Mouse (Mus musculus) stomach, embryonic 14.5 days (tissue): ENCODE measurements at regions not wholly inside any gene's neighbourhood (a gene's known extent, or its start where the extent isn't known, plus 50 kb on each side); places are given as distances from the start of the nearest gene placed in this dataset.
A peak's percentile ranks its signal among the peaks of the same experiment; 100 is the strongest.

Experiments
- ATAC-seq: fragments of 200-750 bp; cut with Nextera tagmentation; 2 replicates; pipeline ENCODE4 v1.8.0; 2017; ENCODE audit warnings: low read depth, moderate TSS enrichment; ENCODE audit not compliant: insufficient number of reproducible peaks, insufficient read depth, low FRiP score
- H3K27ac ChIP-seq: fragments of 300-500 bp; sonication (generic); 2 replicates; pipeline ENCODE4 v1.5.1; 2014; ENCODE audit warnings: mild to moderate bottlenecking, low read length, moderate library complexity, mixed read lengths
- H3K27me3 ChIP-seq: fragments of 300-500 bp; sonication (generic); 2 replicates; pipeline ENCODE4 v1.6.1; 2014; ENCODE audit warnings: low read length, control low read depth, mixed read lengths; ENCODE audit not compliant: control insufficient read depth, insufficient read depth
- H3K36me3 ChIP-seq: fragments of 300-500 bp; sonication (generic); 2 replicates; pipeline ENCODE4 v1.6.1; 2014; ENCODE audit warnings: mild to moderate bottlenecking, control low read depth, low read length, moderate library complexity, mixed read lengths; ENCODE audit not compliant: control insufficient read depth, insufficient read depth
- H3K4me1 ChIP-seq: fragments of 300-500 bp; sonication (generic); 2 replicates; pipeline ENCODE4 v1.6.1; 2014; ENCODE audit warnings: low read length, control low read depth, mixed read lengths; ENCODE audit not compliant: control insufficient read depth, insufficient read depth
- H3K4me2 ChIP-seq: fragments of 300-500 bp; sonication (generic); replicated peaks from 2 replicates; pipeline ENCODE4 v1.6.1; 2014; ENCODE audit warnings: low read depth, low read length, control low read depth
- H3K4me3 ChIP-seq: fragments of 300-500 bp; sonication (generic); 2 replicates; pipeline ENCODE4 v1.5.1; 2014; ENCODE audit warnings: low read depth, low read length, control low read depth
- H3K9ac ChIP-seq: fragments of 300-500 bp; sonication (generic); replicated peaks from 2 replicates; pipeline ENCODE4 v1.6.1; 2014; ENCODE audit warnings: low read depth, mild to moderate bottlenecking, control low read depth, low read length, moderate library complexity, mixed read lengths
- H3K9me3 ChIP-seq: fragments of 300-500 bp; sonication (generic); 2 replicates; pipeline ENCODE4 v1.6.1; 2016; ENCODE audit warnings: low read depth, low read length, control low read depth; ENCODE audit not compliant: control insufficient read depth
- WGBS: fragments of 180-500 bp; shearing (Covaris S2); extraction: QIAGEN DNeasy Blood & Tissue Kit; methylation state at CpG from one replicate; pipeline ENCODE4 v1.1.7; 2014; 5-methylcytosine and 5-hydroxymethylcytosine counted together

DNA sequence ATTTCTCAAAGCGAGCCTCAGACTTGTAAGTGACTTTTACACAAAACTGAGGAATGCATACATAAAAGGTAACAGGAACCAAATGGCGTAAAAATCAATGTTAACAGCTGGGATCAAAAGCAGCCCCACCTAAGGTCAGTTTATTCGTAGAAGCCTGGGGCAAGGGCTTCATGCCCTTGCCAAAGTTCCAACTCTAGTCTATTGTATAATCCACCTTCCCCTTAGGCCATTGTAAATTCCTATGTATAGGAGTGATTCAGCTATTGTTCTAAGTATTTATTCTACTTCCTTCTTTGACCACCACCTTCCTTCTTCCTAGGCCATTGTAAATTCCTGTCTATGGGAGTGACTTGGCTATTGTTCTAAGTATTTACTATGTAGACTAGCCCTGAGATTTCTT is 337.5 kb upstream of the Xrcc4 start:
- WGBS: 83% methylated on average over 3 of the region's 3 CpGs
- H3K4me1 ChIP-seq: no peaks in the 10 kb centered on the region
- H3K4me3 ChIP-seq: no peak overlapping the region
- no peak for ATAC-seq
- H3K36me3 ChIP-seq: no peaks in the 10 kb centered on the region
- no peaks in the 10 kb centered on the region for H3K27me3 ChIP-seq
- no peaks in the 10 kb centered on the region for H3K9me3 ChIP-seq
- no peak overlapping the region for H3K27ac ChIP-seq
- no peak overlapping the region for H3K4me2 ChIP-seq
- no peak overlapping the region for H3K9ac ChIP-seq

- H3K4me1 ChIP-seq: no peaks in the 10 kb centered on the region
- H3K4me3 ChIP-seq: no peak overlapping the region
- H3K36me3 ChIP-seq: no peaks in the 10 kb centered on the region
- no peak overlapping the region for H3K4me2 ChIP-seq
- no peak overlapping the region for H3K27ac ChIP-seq
- no peak for ATAC-seq
- 56% methylated on average over 1 of the region's 1 CpGs for WGBS
- no peaks in the 10 kb centered on the region for H3K27me3 ChIP-seq
- no peak overlapping the region for H3K9ac ChIP-seq
- no peaks in the 10 kb centered on the region for H3K9me3 ChIP-seq
These were observed 336.0 kb upstream of the Xrcc4 start for GRCm38 (mm10) chr13:90425379-90425778.

GRCm38 (mm10) chr13:90424541-90424940 is 335.1 kb upstream of the Xrcc4 start:
- no peaks in the 10 kb centered on the region for H3K4me1 ChIP-seq
- no peaks in the 10 kb centered on the region for H3K9me3 ChIP-seq
- H3K9ac ChIP-seq: no peak overlapping the region
- WGBS: 80% methylated on average over 5 of the region's 5 CpGs
- no peaks in the 10 kb centered on the region for H3K36me3 ChIP-seq
- no peak overlapping the region for H3K4me2 ChIP-seq
- no peak for ATAC-seq
- no peak overlapping the region for H3K27ac ChIP-seq
- no peak overlapping the region for H3K4me3 ChIP-seq
- H3K27me3 ChIP-seq: no peaks in the 10 kb centered on the region

DNA sequence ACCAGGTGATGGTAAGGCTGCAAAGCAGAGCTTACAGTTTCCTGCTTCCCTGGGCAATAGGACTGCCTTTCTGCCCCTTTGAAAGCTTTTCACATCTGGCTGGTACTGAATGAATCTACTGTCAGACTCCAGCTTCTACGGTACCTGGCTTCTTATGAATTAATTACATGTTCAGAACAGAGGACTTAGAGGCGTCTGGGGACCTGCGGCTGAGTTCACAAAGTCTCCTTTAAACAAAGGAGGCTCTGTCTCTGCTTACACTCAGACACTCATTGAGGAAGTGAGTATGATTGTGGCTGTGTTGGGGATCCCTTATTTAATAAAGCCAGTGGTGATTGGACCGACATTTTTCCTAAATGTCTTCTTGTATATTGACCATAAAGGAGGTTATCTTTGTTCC is 331.6 kb upstream of the Xrcc4 start:
- no peaks in the 10 kb centered on the region for H3K9me3 ChIP-seq
- H3K36me3 ChIP-seq: no peaks in the 10 kb centered on the region
- no peak overlapping the region for H3K4me2 ChIP-seq
- H3K4me1 ChIP-seq: no peaks in the 10 kb centered on the region
- ATAC-seq: no peak
- no peak overlapping the region for H3K9ac ChIP-seq
- H3K4me3 ChIP-seq: no peak overlapping the region
- H3K27ac ChIP-seq: no peak overlapping the region
- H3K27me3 ChIP-seq: no peaks in the 10 kb centered on the region
- WGBS: 42% methylated on average over 4 of the region's 4 CpGs

GRCm38 (mm10) chr13:90404392-90404791 is 315.0 kb upstream of the Xrcc4 start:
- Histone ChIP-seq H3K9me3 (no peaks in the 10 kb centered on the region), H3K36me3 (no peaks in the 10 kb centered on the region), H3K4me3 (no peak overlapping the region), H3K4me1 (no peaks in the 10 kb centered on the region), H3K27me3 (no peaks in the 10 kb centered on the region), H3K4me2 (no peak overlapping the region), H3K9ac (no peak overlapping the region), H3K27ac (no peak overlapping the region)
- WGBS: 93% methylated on average over 4 of the region's 4 CpGs
- no peak for ATAC-seq

- H3K9ac ChIP-seq: no peak overlapping the region
These were observed 312.7 kb upstream of the Xrcc4 start for GRCm38 (mm10) chr13:90402061-90402460.

DNA sequence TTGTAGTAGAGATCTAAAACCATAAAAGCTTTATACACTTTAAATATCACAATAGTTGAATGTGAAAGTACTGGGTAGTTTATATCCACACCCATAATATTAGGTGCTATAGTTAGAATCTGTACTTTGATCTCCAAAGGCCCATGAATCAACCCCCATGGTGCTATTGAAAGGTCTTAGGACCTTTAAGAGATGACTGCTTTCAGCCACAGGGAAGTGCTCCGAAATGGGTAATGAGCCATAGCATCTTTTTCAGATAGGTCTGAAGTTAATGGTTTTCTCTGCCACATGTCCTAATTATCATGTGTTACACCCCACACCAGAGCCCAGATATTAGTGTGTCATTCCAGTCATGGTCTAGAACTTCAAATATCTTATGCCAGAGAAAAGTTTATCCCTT is 312.1 kb upstream of the Xrcc4 start:
- WGBS: 84% methylated on average over 1 of the region's 1 CpGs
- no peak overlapping the region for H3K27ac ChIP-seq
- no peak overlapping the region for H3K9ac ChIP-seq
- no peak overlapping the region for H3K4me3 ChIP-seq
- no peaks in the 10 kb centered on the region for H3K27me3 ChIP-seq
- no peak overlapping the region for H3K4me2 ChIP-seq
- H3K9me3 ChIP-seq: no peaks in the 10 kb centered on the region
- no peaks in the 10 kb centered on the region for H3K36me3 ChIP-seq
- no peaks in the 10 kb centered on the region for H3K4me1 ChIP-seq
- no peak for ATAC-seq

More at GRCm38 (mm10) chr13:90402061-90402460, 312.7 kb upstream of the Xrcc4 start:
- H3K27ac ChIP-seq: no peak overlapping the region
- WGBS: 67% methylated on average over 1 of the region's 1 CpGs
- no peaks in the 10 kb centered on the region for H3K4me1 ChIP-seq
- H3K36me3 ChIP-seq: no peaks in the 10 kb centered on the region
- H3K27me3 ChIP-seq: no peaks in the 10 kb centered on the region
- no peaks in the 10 kb centered on the region for H3K9me3 ChIP-seq
- no peak overlapping the region for H3K4me2 ChIP-seq
- ATAC-seq: no peak
- H3K4me3 ChIP-seq: no peak overlapping the region

- H3K9ac ChIP-seq: no peak overlapping the region
- 61% methylated on average over 8 of the region's 8 CpGs for WGBS
- no peaks in the 10 kb centered on the region for H3K27me3 ChIP-seq
- no peak overlapping the region for H3K27ac ChIP-seq
- no peak overlapping the region for H3K4me3 ChIP-seq
- ATAC-seq: no peak
- no peak overlapping the region for H3K4me2 ChIP-seq
- no peaks in the 10 kb centered on the region for H3K9me3 ChIP-seq
- no peaks in the 10 kb centered on the region for H3K36me3 ChIP-seq
- H3K4me1 ChIP-seq: no peaks in the 10 kb centered on the region
These were observed 306.0 kb upstream of the Xrcc4 start for GRCm38 (mm10) chr13:90395274-90396023.

- H3K27me3 ChIP-seq: no peaks in the 10 kb centered on the region
- WGBS: 29% methylated on average over 5 of the region's 5 CpGs
- no peak overlapping the region for H3K4me2 ChIP-seq
- peak overlapping the region; percentile 58; the same call in 1 of the 2 replicates for H3K27ac ChIP-seq
- H3K4me1 ChIP-seq: no peaks in the 10 kb centered on the region
- no peak overlapping the region for H3K9ac ChIP-seq
- H3K36me3 ChIP-seq: no peaks in the 10 kb centered on the region
- peak; percentile 58; the same call in 1 of the 2 replicates for ATAC-seq
- no peaks in the 10 kb centered on the region for H3K9me3 ChIP-seq
- H3K4me3 ChIP-seq: no peak overlapping the region
These were observed 305.4 kb upstream of the Xrcc4 start for GRCm38 (mm10) chr13:90394815-90395241.
